Mouse (Mus musculus) layer of hippocampus, adult 2 months (tissue): ENCODE measurements at regions not wholly inside any gene's neighbourhood (a gene's known extent, or its start where the extent isn't known, plus 50 kb on each side); places are given as distances from the start of the nearest gene placed in this dataset.
A peak's percentile ranks its signal among the peaks of the same experiment; 100 is the strongest.

ENCODE experiments used
- DNase-seq, 2 experiments: peaks; one replicate each; pipeline ENCODE4 v3.0.0; 2022; ENCODE audit warnings: low spot score in 2 of 2
- H3K27ac ChIP-seq: fragments of 200-600 bp; 2 replicates; pipeline ENCODE4 v1.8.1; 2022
- H3K4me3 ChIP-seq: fragments of 200-600 bp; 2 replicates; pipeline ENCODE4 v1.8.1; 2022; ENCODE audit warnings: mild to moderate bottlenecking
- CTCF ChIP-seq: fragments of 200-600 bp; conservative IDR thresholded peaks from 2 replicates; pipeline ENCODE4 v1.8.1; 2022; ENCODE audit warnings: antibody characterized with exemption, mild to moderate bottlenecking, moderate library complexity

DNA sequence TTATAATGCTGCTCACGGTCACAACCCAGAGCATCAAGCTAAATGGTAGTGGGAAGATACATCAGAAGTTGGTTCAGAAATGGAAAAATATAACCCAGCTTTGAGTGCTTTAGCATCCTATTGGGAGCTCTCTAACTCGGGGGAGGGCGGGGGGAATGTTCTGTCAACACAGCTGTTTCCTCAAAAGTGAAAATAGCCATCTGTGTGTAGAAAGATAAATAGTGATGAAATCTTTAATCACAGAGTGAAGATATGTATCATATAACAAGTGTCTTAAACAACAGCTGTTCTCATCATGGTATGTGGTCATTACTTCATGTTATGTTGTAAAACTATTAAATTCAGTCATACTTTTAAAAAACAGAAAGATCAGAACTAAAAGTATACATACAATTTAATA, 248.4 kb upstream of the Siglech start:
- H3K4me3 ChIP-seq = no peak overlapping the region
- no peak for DNase-seq
- H3K27ac ChIP-seq = no peak overlapping the region
- no peak for TF ChIP-seq CTCF

DNA sequence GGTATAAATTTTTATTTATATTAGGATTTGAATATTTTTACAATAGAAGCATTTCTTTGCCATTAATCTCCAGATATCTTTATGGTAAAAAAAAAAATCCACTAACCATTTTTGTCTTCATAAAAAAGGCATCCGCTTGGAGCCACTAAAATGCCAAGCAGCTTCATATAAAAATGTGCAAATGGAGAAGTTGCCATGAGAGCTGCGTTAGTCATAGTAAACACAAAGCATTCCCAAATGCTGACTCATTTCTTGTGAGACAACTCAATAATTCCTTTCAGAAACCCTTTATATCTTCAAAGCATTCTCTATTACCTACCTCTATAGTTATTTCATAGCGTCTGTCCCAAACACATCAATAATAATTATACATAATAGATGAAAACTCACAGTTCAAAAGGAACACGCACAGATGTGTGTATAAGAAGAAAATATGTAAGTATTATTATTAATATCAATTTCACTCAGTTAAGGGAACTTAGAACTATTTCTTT, 228.1 kb upstream of the Siglech start:
- TF ChIP-seq CTCF = no peak
- Histone ChIP-seq H3K27ac (no peak overlapping the region), H3K4me3 (no peak overlapping the region)
- DNase-seq = peak in 1 of 2 experiments; percentile 0

DNA sequence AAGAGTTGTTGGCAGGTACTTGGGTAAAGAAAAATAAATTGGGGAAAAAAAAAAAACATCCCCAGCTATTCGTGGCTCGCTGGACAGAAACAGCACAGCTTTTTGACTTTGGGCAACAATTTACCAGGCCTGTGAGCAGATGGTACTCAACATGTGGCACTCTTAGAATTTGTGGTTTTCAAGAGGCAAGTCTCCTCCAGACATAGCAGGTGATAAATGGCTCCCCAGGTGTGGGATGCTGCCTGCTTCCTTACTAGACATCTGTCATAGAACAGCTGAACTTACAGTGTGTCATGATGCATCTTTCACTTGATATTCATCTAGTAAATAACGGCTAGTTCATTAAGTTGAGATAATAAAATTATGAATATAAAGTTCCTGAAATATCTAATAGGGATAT, 218.8 kb upstream of the Siglech start:
- no peak for TF ChIP-seq CTCF
- H3K4me3 ChIP-seq = no peak overlapping the region
- DNase-seq = no peak
- H3K27ac ChIP-seq = no peak overlapping the region

DNA sequence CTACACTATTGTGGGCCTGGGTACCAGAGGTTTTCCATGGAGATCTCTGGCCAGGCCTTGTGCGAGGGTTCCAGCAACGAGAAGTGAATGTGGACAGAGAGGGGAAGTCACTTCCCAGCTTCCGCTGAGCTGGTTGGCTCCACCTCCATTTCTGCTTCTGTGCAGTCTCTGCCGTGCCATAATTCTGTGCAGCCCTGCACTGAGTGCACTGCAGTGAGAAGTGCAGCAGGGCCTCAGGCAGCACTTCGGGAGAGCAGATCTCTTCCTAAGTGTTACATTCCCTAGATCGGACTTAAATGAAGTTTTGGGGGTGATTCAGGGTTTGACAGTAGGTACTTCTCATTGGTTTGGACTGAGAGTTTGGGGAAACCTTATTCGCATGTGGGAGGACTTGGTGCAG, 194.6 kb upstream of the Siglech start:
- Histone ChIP-seq H3K4me3 (no peak overlapping the region), H3K27ac (no peak overlapping the region)
- no peak for TF ChIP-seq CTCF
- DNase-seq = no peak

DNA sequence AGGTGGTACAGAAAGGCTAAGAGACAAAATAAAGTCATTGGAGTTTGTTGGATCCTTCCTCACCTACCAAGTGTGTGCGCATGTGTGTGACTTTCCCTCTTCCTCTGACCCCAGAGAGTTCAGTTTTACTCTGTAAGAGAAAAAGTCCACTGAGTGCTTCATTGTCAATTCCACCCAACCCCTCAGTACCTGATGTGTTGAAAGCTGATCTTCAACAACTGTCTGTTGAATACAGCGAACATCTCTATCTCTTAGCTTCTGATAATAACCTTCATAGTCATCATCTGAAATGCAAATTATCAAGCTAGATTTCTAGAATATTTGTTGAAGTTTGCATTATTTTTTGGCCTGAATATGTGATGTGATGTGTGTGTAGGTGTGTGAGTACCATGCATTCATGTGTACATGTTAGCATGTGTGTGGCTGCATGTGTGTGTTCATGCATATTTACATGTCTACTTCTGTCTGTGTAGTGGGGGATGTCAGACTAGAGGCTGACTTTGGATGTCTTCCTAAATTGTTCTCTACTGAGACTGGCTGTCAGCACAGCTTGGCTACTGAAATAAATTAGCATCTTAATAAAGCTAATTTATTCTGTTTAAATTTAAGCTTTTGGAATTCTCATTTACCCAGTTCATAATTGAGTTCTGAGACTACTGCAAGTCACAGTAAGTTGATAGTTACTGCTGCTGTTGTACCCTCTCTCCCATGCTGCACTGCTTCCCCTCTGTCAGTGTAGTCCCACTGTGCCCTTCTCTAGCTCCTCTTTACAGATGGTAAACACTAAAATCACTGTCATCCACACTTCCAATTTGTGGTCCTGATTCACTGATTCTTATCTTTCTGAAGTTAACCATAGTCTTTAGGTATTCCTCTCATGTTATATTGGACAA, 186.7 kb upstream of the Siglech start:
- peak in 1 of 2 experiments; percentile 10 for DNase-seq
- Histone ChIP-seq H3K27ac (no peak overlapping the region), H3K4me3 (no peak overlapping the region)
- TF ChIP-seq CTCF = no peak
